Mouse (Mus musculus): ENCODE measurements at regions not wholly inside any gene's neighbourhood (a gene's known extent, or its start where the extent isn't known, plus 50 kb on each side); places are given as distances from the start of the nearest gene placed in this dataset.
A peak's percentile ranks its signal among the peaks of the same experiment; 100 is the strongest.

DNA sequence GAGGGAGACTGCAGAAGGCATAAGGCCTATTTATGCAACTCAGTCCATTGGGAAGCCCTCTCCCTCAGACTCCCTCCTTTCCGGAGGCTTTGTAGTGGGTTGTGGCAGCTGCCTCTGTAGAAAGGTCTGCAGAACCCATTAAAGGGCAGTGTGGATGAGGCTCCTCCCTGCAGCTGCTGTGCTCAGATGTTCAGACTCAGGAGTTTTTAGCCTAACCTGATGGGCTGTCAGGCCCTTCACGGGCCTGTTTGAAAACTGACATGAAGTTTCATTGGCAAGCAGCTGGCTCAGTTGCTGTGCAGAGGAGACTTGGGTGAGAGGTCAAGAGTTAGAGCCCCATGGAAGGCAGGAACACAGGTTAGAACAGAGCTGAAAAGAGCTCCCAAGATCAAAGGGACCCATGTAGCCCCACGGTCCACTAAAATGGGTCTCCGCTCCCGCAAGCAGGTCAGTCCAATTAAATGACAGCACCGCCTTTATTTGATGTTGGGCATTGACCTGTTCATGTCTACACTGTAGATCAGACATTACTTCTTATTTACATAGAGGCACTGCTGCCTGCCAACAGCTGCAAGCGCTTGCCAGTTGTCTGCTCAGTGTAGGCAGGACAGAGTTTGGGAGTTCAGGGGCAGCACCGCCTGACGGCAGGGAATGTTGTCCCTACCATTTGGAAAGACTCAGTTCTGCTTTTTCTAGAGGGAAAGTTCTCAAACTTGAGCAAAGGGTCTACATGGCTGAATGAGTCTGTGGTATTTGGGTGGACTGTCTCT is 53.8 kb upstream of the Usp46 start:
- no peak for DNase-seq

DNA sequence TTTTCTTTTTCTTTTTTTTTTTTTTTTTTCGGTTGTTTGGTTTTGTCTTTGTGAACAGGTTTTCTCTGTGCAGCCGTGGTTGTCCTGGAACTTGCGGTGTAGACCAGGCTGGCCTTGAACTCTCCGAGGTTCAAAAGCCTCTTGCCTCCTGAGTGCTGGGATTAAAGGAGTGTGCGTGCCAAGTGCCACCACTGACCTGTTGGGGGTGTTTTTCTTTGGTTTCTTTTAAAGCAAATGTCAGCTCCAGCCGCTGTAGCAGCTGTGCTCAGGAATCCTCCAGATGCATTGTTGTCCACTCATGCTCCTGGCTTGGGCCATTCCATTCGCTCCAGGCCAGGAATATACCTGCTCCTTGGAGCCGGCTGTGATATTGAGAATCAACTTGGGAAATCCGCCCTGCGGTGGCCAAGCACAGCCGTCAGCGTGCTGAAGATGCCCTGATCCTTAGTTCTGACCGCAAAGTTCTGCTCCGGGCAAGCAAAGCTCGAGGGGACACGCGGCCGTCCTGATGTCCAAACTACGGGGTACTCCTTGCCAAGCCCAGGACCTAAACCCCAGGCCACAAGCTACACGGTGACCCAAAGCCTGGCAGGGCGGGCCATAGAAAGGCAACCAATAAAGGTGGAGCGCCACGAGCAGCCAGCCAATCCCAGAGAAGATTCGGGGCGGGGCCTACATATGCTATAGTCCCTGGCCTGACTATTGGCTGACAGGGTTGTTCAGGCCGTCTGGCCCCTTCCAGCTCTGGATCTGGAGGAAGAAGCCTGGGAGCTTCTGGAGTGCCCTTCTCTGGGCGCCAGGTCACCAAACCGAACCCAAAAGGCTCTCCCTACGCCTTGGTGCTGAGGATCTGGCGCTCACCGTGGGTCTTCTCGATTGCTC is 58.0 kb upstream of the Usp46 start:
- peak; percentile 26 to 54 for DNase-seq

DNA sequence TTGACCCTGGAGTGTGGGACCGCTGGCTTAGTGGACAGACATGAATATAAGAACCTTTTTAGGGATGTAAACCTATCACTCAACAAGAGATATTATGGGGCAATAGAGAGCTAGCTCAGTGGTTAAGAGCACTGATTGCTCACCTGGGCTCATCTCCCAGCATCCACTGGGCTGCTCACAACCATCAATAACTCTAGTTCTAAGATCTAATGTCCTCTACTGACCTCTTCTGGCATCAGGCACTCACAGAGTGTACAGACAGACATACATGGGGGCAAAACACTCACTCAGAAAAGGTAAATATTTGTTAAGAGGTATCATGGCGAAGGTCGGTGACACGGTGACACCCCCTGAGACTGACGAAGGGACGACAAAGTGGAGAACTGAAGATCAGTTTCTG is 59.3 kb upstream of the Usp46 start:
- no peak for DNase-seq

DNA sequence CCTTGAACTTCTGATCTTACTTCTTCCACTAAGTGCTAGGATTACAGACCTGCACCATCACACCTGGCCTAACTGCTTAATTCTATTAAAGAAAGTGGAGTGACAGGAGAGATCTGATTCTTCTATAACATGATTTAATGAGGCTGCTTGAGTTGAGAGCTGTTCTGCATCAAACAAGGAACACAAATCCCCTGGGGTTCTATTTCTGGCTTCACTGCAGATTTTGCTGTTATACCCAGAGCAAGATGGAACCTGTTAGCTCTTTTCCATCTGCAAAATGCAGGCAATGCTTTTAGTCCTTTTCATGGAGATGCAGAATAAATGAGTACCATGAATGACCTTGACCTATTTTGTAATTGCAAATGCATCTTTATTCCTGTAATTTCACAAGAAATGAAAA is 61.4 kb upstream of the Usp46 start:
- no peak for DNase-seq

DNA sequence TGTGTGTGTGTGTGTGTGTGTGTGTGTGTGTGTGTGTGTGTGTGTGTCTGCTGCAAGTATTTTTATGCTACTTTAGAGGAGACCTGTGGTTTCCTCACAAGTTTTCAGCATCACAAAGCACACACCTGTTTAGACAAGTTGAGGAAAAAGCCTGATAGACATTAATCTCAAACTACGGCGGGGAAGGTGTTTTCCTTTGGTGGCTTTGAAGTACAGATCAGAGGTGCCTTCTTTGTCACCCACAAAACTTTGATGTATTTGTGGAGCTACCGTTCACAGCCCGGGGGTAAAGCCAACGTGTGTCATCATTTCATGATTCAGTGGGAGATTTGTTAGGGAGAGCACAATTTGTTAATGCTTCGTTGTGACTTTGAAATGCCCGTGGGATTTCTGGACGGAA is 62.4 kb upstream of the Rasl11b start:
- DNase-seq: no peak

DNA sequence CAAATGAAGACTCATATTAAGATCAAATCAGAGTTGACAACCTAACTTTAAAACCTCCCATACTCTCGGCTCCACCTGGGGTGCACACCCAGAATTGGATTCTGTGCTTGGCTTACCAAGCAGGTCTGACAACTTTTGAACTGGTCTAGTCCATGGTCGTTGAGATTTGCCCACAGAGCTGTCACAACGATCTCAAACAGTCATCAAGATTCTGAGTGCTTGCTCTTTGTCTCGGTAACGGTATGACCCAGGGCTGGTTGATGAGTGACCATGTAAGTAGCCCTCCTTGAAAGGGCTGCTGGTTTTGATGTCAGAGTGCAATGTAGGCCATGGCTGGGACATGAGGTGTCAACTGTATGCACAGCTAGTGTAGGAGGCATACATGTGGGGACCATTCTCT is 58.7 kb upstream of the Rasl11b start:
- no peak for DNase-seq

DNA sequence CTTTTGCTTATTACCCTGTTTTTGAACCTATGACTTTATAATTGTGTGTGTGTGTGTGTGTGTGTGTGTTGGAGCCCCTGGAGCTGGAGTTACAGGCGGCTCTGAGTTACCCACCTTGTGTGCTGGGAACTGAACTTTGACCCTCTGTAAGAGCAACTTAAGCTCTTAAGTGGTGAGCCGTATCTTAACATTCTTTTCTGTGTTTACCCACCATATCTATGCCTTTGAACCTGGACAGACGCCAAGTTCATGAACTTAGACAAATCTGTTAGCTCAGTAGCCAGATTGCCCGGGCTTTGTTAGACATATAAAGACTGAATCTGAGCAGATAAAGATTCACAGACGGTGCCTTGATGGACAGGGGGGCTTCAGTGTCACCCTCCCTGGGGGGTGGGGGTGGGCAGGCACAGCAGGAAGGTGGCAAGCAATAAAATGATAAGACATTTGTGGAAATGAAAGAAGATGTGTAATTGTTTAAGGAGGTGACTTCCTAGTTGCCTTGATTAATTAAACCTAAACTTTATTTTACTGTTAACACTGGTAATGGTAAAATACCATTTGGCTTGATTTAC is 58.1 kb upstream of the Rasl11b start:
- no peak for DNase-seq

DNA sequence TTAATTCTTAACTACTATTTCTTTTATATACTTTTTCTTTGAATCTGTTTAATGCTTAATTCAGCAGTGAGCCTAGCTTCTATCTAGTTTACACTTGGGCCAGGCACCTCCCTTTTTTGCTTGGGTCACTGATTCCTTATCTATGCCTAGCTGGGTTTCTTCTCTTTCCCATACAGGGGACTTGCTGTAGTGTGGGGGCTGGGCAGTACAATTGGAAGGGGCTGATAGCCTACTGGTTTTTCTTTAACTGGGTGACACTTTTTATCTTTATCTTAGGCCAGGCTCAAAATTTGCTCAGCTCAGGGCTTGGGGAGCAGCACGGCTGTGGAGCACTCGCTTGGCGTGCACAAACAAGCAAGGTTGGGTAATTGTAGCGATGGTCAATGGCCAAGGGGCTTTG is 51.1 kb upstream of the Rasl11b start:
- DNase-seq: no peak

DNA sequence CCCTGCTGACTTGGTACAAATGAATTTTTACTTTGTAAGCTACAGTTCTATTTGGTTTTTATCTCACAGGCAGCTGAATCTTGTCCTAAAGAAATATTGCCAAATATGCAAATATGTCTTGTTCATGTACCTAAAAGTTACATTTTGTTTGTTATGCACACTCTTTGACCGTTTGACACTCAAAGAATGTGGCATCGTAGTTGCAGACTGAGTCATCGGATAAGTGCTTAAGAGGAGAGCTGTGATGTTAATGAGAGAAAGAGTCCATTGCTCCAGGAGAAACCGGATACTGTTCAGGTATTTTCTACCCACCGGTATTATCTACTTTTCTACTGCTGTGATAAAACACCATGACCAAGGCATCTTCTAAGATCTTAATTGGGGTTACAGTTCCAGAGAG is 50.3 kb upstream of the Rasl11b start:
- no peak for DNase-seq
